9 mouse cellular contexts compared by ENCODE assay signal in genomic region chr3:53004406-53005114, GRCm38 (mm10). TPM values are rescaled to one million over a fixed set of nuclear protein-coding genes. Genes with fewer than 3 reads are reported as not detected.
DNase-seq lines count a peak whose midpoint lies in the region; ATAC-seq and TF ChIP-seq lines count a peak whose summit lies in the region.
"Had no signal": no experiment of that assay in that cellular context is flagged by ENCODE, and none has a peak within 500 bp of the region (broad histone marks: within the 10 kb centered on the region; RNA-seq: fewer than 3 reads in every experiment).

No protein-coding gene starts in this region.

- H3ac ChIP-seq in C2C12 (ENCODE audit: control insufficient read depth, insufficient read length, low read depth), result no peak overlapping the region

- H3K79me2 ChIP-seq in C2C12 (ENCODE audit: control insufficient read depth, insufficient read depth), result no peaks in the 10 kb centered on the region

- no peaks in the 10 kb centered on the region for H3K79me3 ChIP-seq in C2C12 (ENCODE audit: low read depth)

- H3K4me3 ChIP-seq in kidney, postnatal 0 days (replicated peaks; ENCODE audit: low read depth, low read length), result no peak overlapping the region
- H3K4me3 ChIP-seq in C2C12 (ENCODE audit: insufficient read depth, poor library complexity, severe bottlenecking), result no peak overlapping the region
- no peak overlapping the region for H3K4me3 ChIP-seq in heart, postnatal 0 days (ENCODE audit: low read depth, low read length)
- H3K4me3 ChIP-seq in midbrain, postnatal 0 days (ENCODE audit: low read depth, low read length), result no peak overlapping the region
- H3K4me3 ChIP-seq: erythroblast, embryonic 14.5 days; liver, embryonic 15.5 days had no signal

- peak; percentile 84 for TF ChIP-seq CTCF in kidney, postnatal 0 days (IDR thresholded peaks at IDR 0.05; ENCODE audit: low read depth)
- TF ChIP-seq CTCF in C2C12 (IDR thresholded peaks at IDR 0.05; ENCODE audit: control insufficient read depth, insufficient read depth, insufficient read length), result peak; percentile 7
- TF ChIP-seq CTCF in heart, postnatal 0 days (IDR thresholded peaks at IDR 0.05; ENCODE audit: low read depth), result peak; percentile 76
- TF ChIP-seq CTCF in midbrain, postnatal 0 days (IDR thresholded peaks at IDR 0.05), result peak; percentile 87

- H3K27me3 ChIP-seq in kidney, postnatal 0 days (ENCODE audit: insufficient read depth, low read length), result no peaks in the 10 kb centered on the region
- H3K27me3 ChIP-seq in C2C12 (ENCODE audit: control insufficient read depth, insufficient read depth, insufficient read length), result no peaks in the 10 kb centered on the region
- no peaks in the 10 kb centered on the region for H3K27me3 ChIP-seq in heart, postnatal 0 days (ENCODE audit: control insufficient read depth, insufficient read depth, low read length)
- H3K27me3 ChIP-seq in midbrain, postnatal 0 days (ENCODE audit: insufficient read depth, low read length), result no peaks in the 10 kb centered on the region
- H3K27me3 ChIP-seq: liver, embryonic 15.5 days had no signal

- WGBS in kidney, postnatal 0 days, result 64% methylated on average over 2 of the region's 2 CpGs
- 60% methylated on average over 2 of the region's 2 CpGs for WGBS in heart, postnatal 0 days
- 69% methylated on average over 2 of the region's 2 CpGs for WGBS in midbrain, postnatal 0 days

- TF ChIP-seq EP300 in heart, postnatal 0 days (IDR thresholded peaks at IDR 0.05; ENCODE audit: low read depth), result no peak

- peaks cover 36% of the 10 kb centered on the region for H3K36me3 ChIP-seq in kidney, postnatal 0 days (ENCODE audit: insufficient read depth, low read length)
- H3K36me3 ChIP-seq in C2C12 (ENCODE audit: control insufficient read depth, insufficient read depth), result peaks cover 20% of the 10 kb centered on the region
- H3K36me3 ChIP-seq in heart, postnatal 0 days (replicated peaks; ENCODE audit: control insufficient read depth, insufficient read depth, low read length), result peaks cover 84% of the 10 kb centered on the region
- H3K36me3 ChIP-seq in midbrain, postnatal 0 days (ENCODE audit: insufficient read depth, low read length), result peaks cover 55% of the 10 kb centered on the region

- peak; percentile 86 for DNase-seq in kidney, postnatal 0 days (ENCODE audit: low spot score)
- no peak for DNase-seq in kidney, adult 11 months
- DNase-seq in ES-CJ7 (ENCODE audit: low read depth, low spot score), result peak; percentile 55
- DNase-seq in heart, postnatal 0 days (ENCODE audit: low spot score), result peak; percentile 75
- peak; percentile 83 for DNase-seq in midbrain, postnatal 0 days (ENCODE audit: low spot score)
- no peak for DNase-seq in c-Kit-positive CD71-positive TER-119-positive erythroid progenitor cells, embryonic 14.5 days (ENCODE audit: low spot score)

- H3K4me1 ChIP-seq in kidney, postnatal 0 days (replicated peaks; ENCODE audit: insufficient read depth, low read length), result no peaks in the 10 kb centered on the region
- H3K4me1 ChIP-seq in heart, postnatal 0 days (ENCODE audit: control insufficient read depth, insufficient read depth), result no peaks in the 10 kb centered on the region
- no peaks in the 10 kb centered on the region for H3K4me1 ChIP-seq in midbrain, postnatal 0 days (ENCODE audit: insufficient read depth, low read length)
- H3K4me1 ChIP-seq: liver, embryonic 15.5 days had no signal

- ATAC-seq in kidney, postnatal 0 days (replicated peaks; ENCODE audit: low FRiP score, low read depth), result peak; percentile 49; the same call in 1 of the 2 replicates
- ATAC-seq in heart, postnatal 0 days (ENCODE audit: insufficient read depth, low read depth), result no peak; the same call in 1 of the 2 replicates
- 0 out of 2 replicates have a peak, but pooled peaks have one; percentile 52 for ATAC-seq in midbrain, postnatal 0 days (ENCODE audit: low FRiP score)

- no peaks in the 10 kb centered on the region for H3K9me3 ChIP-seq in kidney, postnatal 0 days (replicated peaks; ENCODE audit: low read length)
- H3K9me3 ChIP-seq in heart, postnatal 0 days (replicated peaks; ENCODE audit: control insufficient read depth, low read length), result no peaks in the 10 kb centered on the region
- no peaks in the 10 kb centered on the region for H3K9me3 ChIP-seq in midbrain, postnatal 0 days (ENCODE audit: low read length)
- H3K9me3 ChIP-seq: liver, embryonic 15.5 days had no signal

- no peak overlapping the region for H3K4me2 ChIP-seq in kidney, postnatal 0 days (ENCODE audit: low read length)
- H3K4me2 ChIP-seq in heart, postnatal 0 days (ENCODE audit: low read depth, low read length), result no peak overlapping the region
- no peak overlapping the region for H3K4me2 ChIP-seq in midbrain, postnatal 0 days (ENCODE audit: low read depth, low read length, poor library complexity, severe bottlenecking)
- H3K4me2 ChIP-seq: liver, embryonic 15.5 days had no signal

- no peak overlapping the region for H3K9ac ChIP-seq in kidney, postnatal 0 days (ENCODE audit: low read depth, low read length)
- no peak overlapping the region for H3K9ac ChIP-seq in heart, postnatal 0 days (replicated peaks; ENCODE audit: low read depth, low read length)
- no peak overlapping the region for H3K9ac ChIP-seq in midbrain, postnatal 0 days (replicated peaks; ENCODE audit: low read length, poor library complexity, severe bottlenecking)
- H3K9ac ChIP-seq: liver, embryonic 15.5 days had no signal

- no peak overlapping the region for H3K27ac ChIP-seq in kidney, postnatal 0 days
- no peak overlapping the region for H3K27ac ChIP-seq in heart, postnatal 0 days (ENCODE audit: low read depth)
- no peak overlapping the region for H3K27ac ChIP-seq in midbrain, postnatal 0 days (ENCODE audit: low read depth, low read length)
- H3K27ac ChIP-seq: liver, embryonic 15.5 days had no signal

TF ChIP-seq in C2C12, 6 proteins besides CTCF, POLR2A, EP300 and RAD21:
- TF ChIP-seq CEBPB (IDR thresholded peaks at IDR 0.05; ENCODE audit: low read depth) (no peak), USF1 (IDR thresholded peaks at IDR 0.05; ENCODE audit: low read depth) (no peak)

RNA-seq across cellular contexts. Expression of gene Cog6, which starts 12.5 kb away (rescaled TPM):
- 42.1 and 44.4 TPM in 2 replicates for polyA plus RNA-seq in kidney, postnatal 0 days (2015; fragmentation: Nextera tagmentation; extraction: Ambion mirVana)
- 10.0 TPM for polyA plus RNA-seq in C2C12 (2012; fragmentation: generic; extraction: Trizol)
- total RNA-seq in heart, postnatal 0 days (2014; rRNA removed; ENCODE audit: low replicate concordance), result 51.8 and 64.5 TPM in 2 replicates
- 54.4 and 54.7 TPM in 2 replicates for polyA plus RNA-seq in heart, postnatal 0 days (2015; fragmentation: Nextera tagmentation; extraction: Ambion mirVana)
- 37.2 and 37.5 TPM in 2 replicates for total RNA-seq in midbrain, postnatal 0 days (2014; rRNA removed)
- polyA plus RNA-seq in midbrain, postnatal 0 days (2015; fragmentation: Nextera tagmentation; extraction: Ambion mirVana), result 28.0 and 30.9 TPM in 2 replicates

RNA-seq across cellular contexts. Expression of gene Lhfp, which starts 36.8 kb away (rescaled TPM):
- polyA plus RNA-seq in kidney, postnatal 0 days (2015; fragmentation: Nextera tagmentation; extraction: Ambion mirVana), result 161 and 166 TPM in 2 replicates
- polyA plus RNA-seq in C2C12 (2012; fragmentation: generic; extraction: Trizol), result 33.0 TPM
- 78.0 and 101 TPM in 2 replicates for total RNA-seq in heart, postnatal 0 days (2014; rRNA removed; ENCODE audit: low replicate concordance)
- polyA plus RNA-seq in heart, postnatal 0 days (2015; fragmentation: Nextera tagmentation; extraction: Ambion mirVana), result 87.2 and 94.9 TPM in 2 replicates
- total RNA-seq in midbrain, postnatal 0 days (2014; rRNA removed), result 49.3 and 50.3 TPM in 2 replicates
- polyA plus RNA-seq in midbrain, postnatal 0 days (2015; fragmentation: Nextera tagmentation; extraction: Ambion mirVana), result 59.7 and 62.9 TPM in 2 replicates
- polyA plus RNA-seq: erythroblast, embryonic 14.5 days had no signal

Comparison
In these comparisons a context has a peak if more than half of its experiments do, and no peak if none do; other contexts are left out.
1. DNase-seq: peak in kidney, postnatal 0 days (single experiment), ES-CJ7 (single experiment), heart, postnatal 0 days (single experiment) and midbrain, postnatal 0 days (single experiment); none in kidney, adult 11 months (single experiment) and c-Kit-positive CD71-positive TER-119-positive erythroid progenitor cells, embryonic 14.5 days (single experiment).
2. CTCF ChIP-seq: peak in every context shown above with its lines; median percentile 87 in midbrain, postnatal 0 days; 84 in kidney, postnatal 0 days; 76 in heart, postnatal 0 days; 7 in C2C12.